Mouse (Mus musculus): ENCODE measurements at regions not wholly inside any gene's neighbourhood (a gene's known extent, or its start where the extent isn't known, plus 50 kb on each side); places are given as distances from the start of the nearest gene placed in this dataset.
A peak's percentile ranks its signal among the peaks of the same experiment; 100 is the strongest.

DNA sequence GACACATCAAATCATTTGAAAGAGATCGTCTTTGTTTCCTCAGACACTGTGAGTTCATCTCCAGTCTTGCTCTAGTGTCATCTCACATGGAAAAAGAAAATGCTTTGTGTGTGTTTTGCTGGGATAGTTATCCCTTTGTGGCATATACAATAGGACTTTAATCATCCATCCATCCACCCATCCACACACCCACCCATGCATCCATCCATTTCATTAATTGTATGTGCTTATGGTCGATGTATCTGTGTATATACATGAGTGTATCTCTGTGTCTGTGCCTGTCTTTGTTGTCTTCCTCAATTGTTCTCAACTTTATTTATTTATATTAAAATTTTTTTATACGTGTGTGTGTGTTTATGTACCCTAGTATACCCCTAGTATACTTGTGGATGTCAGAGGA, 355.3 kb upstream of the Fam98a start:
- DNase-seq (ENCODE audit: low spot score in 2 of 2) = no peak
- intact Hi-C loops (cut with DNase I) = no loop called here

- intact Hi-C loops (cut with DNase I) = no loop called here
- DNase-seq (ENCODE audit: low spot score in 2 of 2) = no peak
Observed at GRCm38 (mm10) chr17:75906643-75907042, 354.9 kb upstream of the Fam98a start.

GRCm38 (mm10) chr17:75895436-75895835, 343.7 kb upstream of the Fam98a start:
- intact Hi-C loops (cut with DNase I) = no loop called here
- DNase-seq (ENCODE audit: low spot score in 2 of 2) = no peak

DNA sequence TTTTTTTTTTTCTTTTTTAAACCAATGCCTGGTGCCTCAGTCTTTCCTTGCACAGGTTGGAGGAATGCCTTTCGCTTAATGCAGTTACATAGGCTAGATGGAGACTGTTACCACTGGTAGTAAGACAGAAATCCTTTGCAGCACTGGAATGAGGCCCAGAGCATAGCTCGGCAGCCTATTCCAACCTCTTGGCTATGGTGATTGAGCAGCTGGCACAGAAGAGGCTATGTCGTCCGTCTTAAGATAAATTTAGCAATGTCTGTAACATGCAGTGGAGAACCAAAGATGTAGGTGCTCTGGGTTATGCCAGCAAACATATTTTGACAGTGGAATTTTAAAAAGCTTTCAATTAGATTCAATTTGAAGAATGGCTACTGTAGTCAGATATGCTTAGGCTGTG, 343.2 kb upstream of the Fam98a start:
- no peak for DNase-seq (ENCODE audit: low spot score in 2 of 2)
- intact Hi-C loops (cut with DNase I) = no loop called here

- DNase-seq (ENCODE audit: low spot score in 2 of 2) = no peak
- intact Hi-C loops (cut with DNase I) = no loop called here
Observed at GRCm38 (mm10) chr17:75893559-75893958, 341.8 kb upstream of the Fam98a start.

DNA sequence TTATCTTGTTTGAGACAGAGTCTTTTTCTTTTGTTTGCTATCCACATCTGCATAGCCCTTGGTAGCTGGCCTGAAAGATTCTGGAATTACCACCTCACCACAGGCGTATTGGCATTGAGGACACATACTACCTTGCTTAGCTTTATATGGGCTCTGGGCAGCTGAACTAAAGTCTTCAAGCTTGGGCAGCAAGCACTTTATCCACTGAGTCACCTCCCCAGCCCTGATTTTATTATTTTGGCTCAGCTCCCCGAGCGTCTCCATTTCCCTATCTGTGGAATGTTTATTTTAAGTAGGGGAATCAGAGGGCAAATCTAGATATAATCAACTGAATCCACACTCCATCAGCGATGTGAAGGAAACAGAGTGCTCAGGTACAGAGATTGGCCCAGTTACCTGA, 340.4 kb upstream of the Fam98a start:
- intact Hi-C loops (cut with DNase I) = no loop called here
- DNase-seq (ENCODE audit: low spot score in 2 of 2) = no peak

- peak in 1 of 2 experiments; percentile 53 for DNase-seq (ENCODE audit: low spot score in 2 of 2)
- intact Hi-C loops (cut with DNase I) = no loop called here
Observed at GRCm38 (mm10) chr17:75891564-75891963, 339.8 kb upstream of the Fam98a start.

DNA sequence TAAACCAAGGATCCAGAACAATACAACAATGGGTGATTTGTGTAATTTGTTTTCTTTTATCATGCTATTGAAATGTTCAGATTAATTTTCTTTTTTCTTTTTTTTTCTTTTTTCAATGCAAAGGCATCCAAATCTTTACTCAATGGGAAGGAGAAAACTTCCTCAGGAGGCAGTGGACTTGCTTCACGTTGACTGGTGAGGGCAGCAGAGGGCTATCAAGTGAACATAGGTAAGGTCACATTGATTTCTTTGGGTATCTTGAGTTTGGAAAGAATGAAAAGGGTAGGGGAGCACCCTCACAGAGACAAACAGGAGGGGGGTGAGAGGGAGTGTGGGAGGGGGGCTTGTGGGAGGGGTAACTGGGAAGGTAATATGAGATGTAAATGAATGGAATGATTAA, 326.1 kb upstream of the Fam98a start:
- DNase-seq (ENCODE audit: low spot score in 2 of 2) = no peak
- intact Hi-C loops (cut with DNase I) = no loop called here

- intact Hi-C loops (cut with DNase I) = no loop called here
- no peak for DNase-seq (ENCODE audit: low spot score in 2 of 2)
Observed at GRCm38 (mm10) chr17:75876895-75877294, 325.1 kb upstream of the Fam98a start.

DNA sequence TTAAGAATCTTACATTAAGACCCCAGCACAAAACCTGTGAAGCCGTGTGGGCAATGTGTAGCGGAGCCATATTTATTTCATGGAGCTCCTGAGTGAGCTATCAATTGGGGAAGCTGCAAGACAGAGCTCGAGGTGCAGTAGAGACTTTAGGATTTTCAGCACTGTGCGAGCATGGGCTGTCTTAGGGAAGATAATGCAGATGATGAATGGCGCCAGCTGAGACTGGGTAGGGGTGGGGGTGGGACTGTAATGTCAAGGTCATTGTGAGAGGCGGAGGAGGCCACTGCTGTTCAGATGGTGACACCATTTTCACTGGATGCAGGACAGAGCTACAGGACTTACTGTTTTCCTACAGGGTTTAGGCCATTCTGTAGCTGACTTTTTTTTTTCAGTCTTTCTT, 322.8 kb upstream of the Fam98a start:
- no peak for DNase-seq (ENCODE audit: low spot score in 2 of 2)
- intact Hi-C loops (cut with DNase I) = no loop called here

DNA sequence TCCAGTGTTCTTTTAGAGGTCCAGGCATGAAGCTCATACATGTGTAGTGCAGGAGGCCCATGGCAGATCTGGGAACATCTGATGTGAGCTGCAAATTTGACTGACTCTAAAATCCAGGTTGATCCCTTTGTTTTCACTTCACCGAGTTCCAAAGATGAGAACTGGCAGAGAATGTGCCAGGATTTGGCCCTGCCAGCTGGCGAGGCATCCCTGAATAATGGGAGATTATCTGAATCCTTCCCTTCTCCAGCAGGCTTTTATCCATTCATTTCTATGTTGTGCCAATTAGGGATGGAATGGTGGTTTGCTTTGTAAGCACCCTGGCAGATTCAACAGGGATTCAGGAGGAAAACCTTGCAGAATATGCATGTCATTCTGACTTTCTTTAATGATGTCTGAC, 318.7 kb upstream of the Fam98a start:
- peak in 1 of 2 experiments; percentile 8 for DNase-seq (ENCODE audit: low spot score in 2 of 2)
- intact Hi-C loops (cut with DNase I) = no loop called here

DNA sequence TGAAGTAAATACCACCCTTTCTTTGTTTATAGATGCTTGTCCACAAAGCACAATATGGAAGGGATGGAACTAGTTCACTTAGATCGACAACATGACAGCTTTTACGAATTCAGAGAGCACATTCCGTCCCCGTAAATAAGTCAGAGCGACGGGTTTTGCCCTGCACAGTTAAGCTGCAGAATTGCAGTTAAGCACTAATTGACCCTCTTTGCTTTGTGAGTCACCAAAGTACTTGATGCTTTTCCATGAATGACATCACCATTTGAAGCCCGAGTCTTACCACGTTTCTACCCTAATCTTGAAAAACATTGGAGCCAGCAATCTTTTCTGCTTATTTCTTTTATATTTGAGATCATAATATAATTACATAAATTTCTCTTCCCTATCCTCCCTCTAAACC, 305.3 kb upstream of the Fam98a start:
- intact Hi-C loops (cut with DNase I) = no loop called here
- DNase-seq (ENCODE audit: low spot score in 2 of 2) = no peak

DNA sequence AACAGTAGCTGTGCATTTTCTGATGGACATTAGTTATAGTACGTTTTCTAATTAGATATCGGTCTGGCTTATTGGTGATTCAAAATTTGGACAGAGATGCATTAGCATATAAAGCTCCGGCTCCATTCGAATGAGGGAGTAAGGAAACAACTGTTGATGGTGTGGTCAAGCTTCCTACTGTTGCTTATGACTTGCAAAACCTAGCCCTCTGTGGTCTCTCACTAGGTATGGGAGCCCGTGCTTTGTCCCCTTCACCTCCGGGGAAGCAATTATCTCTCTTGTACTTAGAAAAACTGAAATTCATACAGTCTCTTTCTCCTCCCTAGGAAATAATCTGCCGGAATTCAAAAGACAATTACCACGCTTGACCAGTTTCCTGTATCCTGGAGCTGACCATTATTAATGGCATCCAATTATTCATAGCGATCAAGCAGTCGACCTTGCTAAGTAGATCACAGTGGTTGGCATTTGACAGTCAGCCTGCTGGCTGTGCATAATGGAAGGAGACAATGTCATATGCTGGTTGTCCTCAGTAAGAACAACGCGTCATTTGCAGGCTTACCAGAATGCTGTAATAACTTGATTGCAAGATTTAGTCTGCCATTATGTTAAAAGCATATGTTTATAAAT, 264.4 kb upstream of the Fam98a start:
- DNase-seq (ENCODE audit: low spot score in 2 of 2) = no peak
- intact Hi-C loops (cut with DNase I) = no loop called here

DNA sequence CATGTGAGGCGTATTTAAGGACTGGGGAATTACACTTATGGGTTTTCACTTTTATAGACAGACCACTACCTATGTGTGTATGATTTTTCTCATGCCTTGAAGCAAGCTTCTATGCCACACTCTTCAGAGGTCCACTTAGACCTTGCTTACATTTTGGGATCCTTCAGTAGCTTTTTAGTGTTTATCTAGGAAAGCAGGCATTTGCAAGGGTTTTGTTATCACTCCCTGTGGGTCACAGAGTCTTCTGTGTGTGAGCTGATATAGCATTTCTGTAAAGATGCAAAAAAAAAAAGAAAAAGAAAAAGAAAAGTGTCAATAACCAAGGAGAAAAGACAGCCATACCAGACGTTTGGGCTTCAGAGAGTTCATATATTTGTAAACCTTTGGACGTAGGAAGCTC, 260.4 kb upstream of the Fam98a start:
- DNase-seq (ENCODE audit: low spot score in 2 of 2) = no peak
- intact Hi-C loops (cut with DNase I) = no loop called here

DNA sequence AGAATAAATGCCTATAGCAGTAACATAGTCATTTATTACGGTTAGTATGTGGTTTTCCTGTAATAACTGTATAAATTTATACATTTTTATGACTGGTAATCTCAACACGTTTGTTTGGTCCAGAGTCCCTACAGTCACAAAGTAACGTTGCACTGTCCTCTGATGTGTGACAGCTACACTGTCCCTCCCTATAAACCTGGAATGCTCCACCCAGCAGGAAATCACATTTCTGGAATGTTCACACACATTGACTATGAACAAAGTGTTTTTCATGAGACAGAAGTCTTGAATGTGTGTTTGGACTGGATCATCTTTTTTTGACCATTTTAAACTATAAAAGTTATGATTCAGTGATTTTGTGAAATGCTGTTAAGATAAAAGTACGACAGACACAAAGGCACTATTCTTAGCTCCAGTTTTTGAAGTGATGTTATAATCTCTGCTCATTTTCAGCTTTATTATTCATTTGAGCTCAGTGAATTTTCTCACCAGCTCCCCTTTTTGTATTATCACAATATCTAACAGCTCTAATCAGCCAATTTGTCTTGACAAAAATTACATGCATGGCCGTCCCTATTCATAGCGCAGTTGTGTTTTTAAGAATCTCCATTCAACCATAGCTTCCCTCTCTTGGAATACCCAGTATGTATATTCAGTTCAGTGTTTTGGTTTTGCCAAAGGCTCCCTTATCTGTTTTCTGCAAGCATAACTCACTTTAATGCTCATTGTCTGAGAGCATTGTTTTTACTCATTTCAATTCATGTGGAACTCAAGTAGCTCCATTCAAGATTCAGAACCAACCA, 257.0 kb upstream of the Fam98a start:
- intact Hi-C loops (cut with DNase I) = no loop called here

DNA sequence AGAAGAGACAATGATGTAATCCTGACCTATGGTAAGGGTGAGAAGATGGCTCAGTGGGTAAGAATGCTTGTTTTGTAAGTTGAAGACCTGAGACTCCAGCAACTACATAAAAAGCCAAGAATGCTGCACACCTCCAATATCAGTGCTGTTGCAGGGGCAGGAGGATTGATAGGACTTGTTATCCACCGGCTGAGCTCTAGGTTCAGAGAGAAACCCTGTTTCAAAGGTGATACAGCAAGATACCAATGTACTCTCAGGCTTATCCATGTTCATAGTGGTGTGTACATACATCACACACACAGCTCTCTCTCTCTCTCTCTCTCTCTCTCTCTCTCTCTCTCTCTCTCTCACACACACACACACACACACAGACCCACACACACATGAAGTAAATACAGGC, 256.3 kb upstream of the Fam98a start:
- no peak for DNase-seq (ENCODE audit: low spot score in 2 of 2)

More for the DNA sequence above, 257.0 kb upstream of the Fam98a start:
- no peak for DNase-seq (ENCODE audit: low spot score in 2 of 2)

DNA sequence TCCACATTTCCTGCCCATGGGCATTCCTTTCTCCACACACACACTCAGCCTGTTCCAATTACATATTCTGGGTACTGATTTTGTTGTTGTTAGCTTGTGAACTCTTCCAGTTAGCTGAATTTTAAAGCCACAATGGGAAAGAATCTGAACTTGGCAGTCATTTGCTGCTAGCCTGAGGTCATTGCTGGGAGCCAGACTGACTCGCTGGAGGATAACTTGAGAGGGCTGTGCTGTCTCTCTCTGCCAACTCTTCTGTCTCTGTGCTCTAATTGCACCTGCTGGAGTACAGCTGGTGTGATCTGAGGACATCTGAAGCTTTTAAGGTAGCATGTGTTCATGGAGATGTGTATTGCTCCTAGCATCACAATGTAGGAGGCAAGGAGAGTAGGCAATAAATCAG, 252.6 kb upstream of the Fam98a start:
- no peak for DNase-seq (ENCODE audit: low spot score in 2 of 2)
- intact Hi-C loops (cut with DNase I) = no loop called here

More for the DNA sequence above, 256.3 kb upstream of the Fam98a start:
- intact Hi-C loops (cut with DNase I) = no loop called here

GRCm38 (mm10) chr17:75796380-75796779, 244.6 kb upstream of the Fam98a start:
- DNase-seq (ENCODE audit: low spot score in 2 of 2) = no peak
- intact Hi-C loops (cut with DNase I) = no loop called here

- no peak for DNase-seq (ENCODE audit: low spot score in 2 of 2)
- intact Hi-C loops (cut with DNase I) = no loop called here
Observed at GRCm38 (mm10) chr17:75795772-75796171, 244.0 kb upstream of the Fam98a start.

- intact Hi-C loops (cut with DNase I) = no loop called here
- no peak for DNase-seq (ENCODE audit: low spot score in 2 of 2)
Observed at GRCm38 (mm10) chr17:75779770-75780169, 228.0 kb upstream of the Fam98a start.

- intact Hi-C loops (cut with DNase I) = no loop called here
Observed at GRCm38 (mm10) chr17:75776611-75777010, 224.9 kb upstream of the Fam98a start.

More at GRCm38 (mm10) chr17:75776611-75777010, 224.9 kb upstream of the Fam98a start:
- DNase-seq (ENCODE audit: low spot score in 2 of 2) = peak; percentile 23 to 76

Data from left cerebral cortex, postnatal 25 days (tissue).